Mouse (Mus musculus) midbrain, embryonic 11.5 days (tissue): ENCODE data around the gene Bad. TPM values are rescaled to one million over a fixed set of nuclear protein-coding genes. Genes with fewer than 3 reads are reported as not detected.

ENCODE experiments used
- ATAC-seq: fragments of 200-750 bp; cut with Nextera tagmentation; 2 replicates; pipeline ENCODE4 v1.8.0; 2017; ENCODE audit warnings: moderate TSS enrichment, moderate library complexity; ENCODE audit not compliant: low FRiP score
- DNase-seq: peaks from one replicate; pipeline ENCODE4 v3.0.0; 2015; ENCODE audit warnings: low spot score; ENCODE audit errors: missing footprints
- H3K27ac ChIP-seq: fragments of 300-500 bp; sonication (generic); 2 replicates; pipeline ENCODE4 v1.5.1; 2014; ENCODE audit warnings: low read depth, low read length
- H3K27me3 ChIP-seq: fragments of 300-500 bp; sonication (generic); 2 replicates; pipeline ENCODE4 v1.6.1; 2014; ENCODE audit warnings: mild to moderate bottlenecking, low read length, moderate library complexity, mixed read lengths; ENCODE audit not compliant: control insufficient read depth, insufficient read depth
- H3K36me3 ChIP-seq: fragments of 300-500 bp; sonication (generic); 2 replicates; pipeline ENCODE4 v1.6.1; 2014; ENCODE audit warnings: mild to moderate bottlenecking, low read length, moderate library complexity, mixed read lengths; ENCODE audit not compliant: control insufficient read depth, insufficient read depth
- H3K4me1 ChIP-seq: fragments of 300-500 bp; sonication (generic); 2 replicates; pipeline ENCODE4 v1.6.1; 2014; ENCODE audit warnings: low read length; ENCODE audit not compliant: control insufficient read depth, insufficient read depth
- H3K4me2 ChIP-seq: fragments of 300-500 bp; sonication (generic); 2 replicates; pipeline ENCODE4 v1.6.1; 2014; ENCODE audit warnings: mild to moderate bottlenecking, moderate library complexity
- H3K4me3 ChIP-seq: fragments of 300-500 bp; sonication (generic); 2 replicates; pipeline ENCODE4 v1.5.1; 2014; ENCODE audit warnings: low read depth, low read length
- H3K9ac ChIP-seq: fragments of 300-500 bp; sonication (generic); 2 replicates; pipeline ENCODE4 v1.6.1; 2014; ENCODE audit warnings: low read length
- H3K9me3 ChIP-seq: fragments of 300-500 bp; sonication (generic); 2 replicates; pipeline ENCODE4 v1.6.1; 2016; ENCODE audit warnings: low read length; ENCODE audit not compliant: control insufficient read depth
- WGBS: fragments of 180-500 bp; shearing (Covaris S2); extraction: QIAGEN DNeasy Blood & Tissue Kit; methylation state at CpG from one replicate; pipeline ENCODE4 v1.1.7; 2014; 5-methylcytosine and 5-hydroxymethylcytosine counted together
- polyA plus RNA-seq: library from polyadenylated mRNA; unstranded; fragments of >200 nt; fragmentation: Nextera tagmentation; extraction: Ambion mirVana; gene quantifications from 2 replicates; pipeline ENCODE4 v1.2.1, GENCODE M21; 2014

The Bad gene
- polyA plus RNA-seq, 1 experiment from 2014 or later = 55.9 TPM

GRCm38 (mm10) chr19:6951381-6951968, 9.8 kb downstream of the Bad start:
- no peaks in the 10 kb centered on the region for H3K27me3 ChIP-seq
- peak overlapping the region; percentile 94 for H3K4me2 ChIP-seq
- H3K4me3 ChIP-seq = peak overlapping the region; percentile 42
- H3K9ac ChIP-seq = peak overlapping the region; percentile 76
- WGBS = under 1% methylated on average over 35 of the region's 35 CpGs
- peaks cover 15% of the 10 kb centered on the region for H3K4me1 ChIP-seq
- peak overlapping the region; percentile 97 for H3K27ac ChIP-seq
- peak; percentile 86 for ATAC-seq
- H3K9me3 ChIP-seq = no peaks in the 10 kb centered on the region
- DNase-seq = peak; percentile 98
- H3K36me3 ChIP-seq = no peaks in the 10 kb centered on the region

- Histone ChIP-seq H3K36me3 (no peaks in the 10 kb centered on the region), H3K27me3 (no peaks in the 10 kb centered on the region), H3K27ac (peak overlapping the region; percentile 97), H3K4me3 (peak overlapping the region; percentile 42), H3K9me3 (no peaks in the 10 kb centered on the region), H3K4me1 (peaks cover 15% of the 10 kb centered on the region), H3K9ac (peak overlapping the region; percentile 76), H3K4me2 (peak overlapping the region; percentile 94)
- WGBS = 3% methylated on average over 31 of the region's 31 CpGs
- ATAC-seq = peak; percentile 20
- DNase-seq = peak; percentile 92
Observed at GRCm38 (mm10) chr19:6951994-6952711, 10.5 kb downstream of the Bad start.

GRCm38 (mm10) chr19:6952712-6953037, 11.0 kb downstream of the Bad start:
- no peak for DNase-seq
- Histone ChIP-seq H3K4me2 (peak overlapping the region; percentile 94), H3K4me1 (peaks cover 15% of the 10 kb centered on the region), H3K4me3 (peak overlapping the region; percentile 42; the same call in 1 of the 2 replicates), H3K36me3 (no peaks in the 10 kb centered on the region), H3K27ac (no peak overlapping the region), H3K9ac (peak overlapping the region; percentile 76), H3K9me3 (no peaks in the 10 kb centered on the region), H3K27me3 (no peaks in the 10 kb centered on the region)
- WGBS = 21% methylated on average over 3 of the region's 3 CpGs
- no peak for ATAC-seq

GRCm38 (mm10) chr19:6954046-6954445, 12.4 kb downstream of the Bad start:
- Histone ChIP-seq H3K4me1 (peaks cover 15% of the 10 kb centered on the region), H3K9me3 (no peaks in the 10 kb centered on the region), H3K9ac (no peak overlapping the region), H3K36me3 (no peaks in the 10 kb centered on the region), H3K4me2 (no peak overlapping the region), H3K27ac (no peak overlapping the region), H3K4me3 (no peak overlapping the region), H3K27me3 (no peaks in the 10 kb centered on the region)
- ATAC-seq (no peak), DNase-seq (no peak)
- 61% methylated on average over 9 of the region's 9 CpGs for WGBS

GRCm38 (mm10) chr19:6955424-6955823, 13.8 kb downstream of the Bad start:
- no peak for DNase-seq

GRCm38 (mm10) chr19:6956461-6956860, 14.8 kb downstream of the Bad start:
- DNase-seq = no peak
- no peak for ATAC-seq
- Histone ChIP-seq H3K4me2 (no peak overlapping the region), H3K36me3 (no peaks in the 10 kb centered on the region), H3K9ac (no peak overlapping the region), H3K4me1 (peaks cover 11% of the 10 kb centered on the region), H3K9me3 (no peaks in the 10 kb centered on the region), H3K4me3 (no peak overlapping the region), H3K27ac (no peak overlapping the region), H3K27me3 (no peaks in the 10 kb centered on the region)
- 79% methylated on average over 10 of the region's 10 CpGs for WGBS

More at GRCm38 (mm10) chr19:6955424-6955823, 13.8 kb downstream of the Bad start:
- H3K27ac ChIP-seq = no peak overlapping the region
- H3K4me3 ChIP-seq = no peak overlapping the region
- H3K9me3 ChIP-seq = no peaks in the 10 kb centered on the region
- H3K27me3 ChIP-seq = no peaks in the 10 kb centered on the region
- no peak for ATAC-seq
- WGBS = 88% methylated on average over 7 of the region's 7 CpGs
- H3K4me2 ChIP-seq = no peak overlapping the region
- H3K36me3 ChIP-seq = no peaks in the 10 kb centered on the region
- H3K9ac ChIP-seq = no peak overlapping the region
- peaks cover 11% of the 10 kb centered on the region for H3K4me1 ChIP-seq

GRCm38 (mm10) chr19:6968491-6969271, 27.0 kb downstream of the Bad start:
- WGBS = 15% methylated on average over 15 of the region's 15 CpGs
- Histone ChIP-seq H3K27me3 (peaks cover 20% of the 10 kb centered on the region), H3K4me2 (peak overlapping the region; percentile 51), H3K4me1 (peaks cover 11% of the 10 kb centered on the region), H3K36me3 (no peaks in the 10 kb centered on the region), H3K9me3 (no peaks in the 10 kb centered on the region), H3K4me3 (peak overlapping the region; percentile 42), H3K27ac (no peak overlapping the region), H3K9ac (no peak overlapping the region; the same call in 1 of the 2 replicates)
- peak; percentile 86 for DNase-seq
- no peak for ATAC-seq

- no peaks in the 10 kb centered on the region for H3K36me3 ChIP-seq
- H3K27me3 ChIP-seq = peaks cover 20% of the 10 kb centered on the region
- H3K4me1 ChIP-seq = peaks cover 17% of the 10 kb centered on the region
- ATAC-seq = 0 out of 2 replicates have a peak, but pooled peaks have one; percentile 2
- WGBS = 2% methylated on average over 20 of the region's 20 CpGs
- peak overlapping the region; percentile 42 for H3K4me3 ChIP-seq
- no peak for DNase-seq
- H3K9me3 ChIP-seq = no peaks in the 10 kb centered on the region
- H3K9ac ChIP-seq = peak overlapping the region; percentile 57
- H3K4me2 ChIP-seq = peak overlapping the region; percentile 51
- no peak overlapping the region for H3K27ac ChIP-seq
Observed at GRCm38 (mm10) chr19:6969291-6969664, 27.6 kb downstream of the Bad start.
